Mouse (Mus musculus) erythroid progenitor cell, adult 5-6 weeks (primary cell): ENCODE measurements around the gene Mgat5. TPM values are rescaled to one million over a fixed set of nuclear protein-coding genes. Genes with fewer than 3 reads are reported as not detected.

ENCODE experiments used
- ATAC-seq: replicated peaks from 2 replicates; pipeline ENCODE4 v1.8.0; 2016; ENCODE audit warnings: moderate number of reproducible peaks, mild to moderate bottlenecking, moderate TSS enrichment, inconsistent platforms; ENCODE audit not compliant: poor library complexity, low FRiP score, severe bottlenecking
- total RNA-seq, 2 experiments: library from RNA; stranded (forward) in 1 of 2; stranded (reverse) in 1 of 2; fragments of 150-400 nt in 1 of 2; fragments of 186-747, 209-891 nt in 1 of 2; gene quantifications; 2 replicates each; pipeline versions ENCODE4 v1.2.3 to v1.2.4; 2015 to 2017; ENCODE audit warnings: low replicate concordance in 2 of 2

The Mgat5 gene
- total RNA-seq, 2 experiments from 2014 or later: 4.4 to 10.1 TPM

DNA sequence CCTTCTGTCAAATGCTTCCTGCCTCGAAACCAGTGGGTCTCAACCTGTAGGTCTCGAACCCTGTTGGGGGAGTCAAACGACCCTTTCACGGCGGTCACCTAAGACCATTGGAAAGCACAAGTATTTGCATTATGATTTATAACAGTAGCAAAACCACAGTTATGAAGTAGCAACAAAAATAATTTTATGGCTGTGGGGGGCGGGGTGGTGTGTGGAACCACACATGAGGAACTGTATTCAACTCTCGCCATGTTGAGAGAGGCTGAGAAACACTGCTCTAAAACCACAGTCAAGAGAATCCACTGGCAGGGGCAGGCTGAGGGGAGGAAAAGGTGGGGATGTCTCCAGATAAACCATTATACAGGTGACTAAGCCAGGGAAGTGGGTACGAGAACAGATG is 308.3 kb downstream of the Mgat5 start:
- ATAC-seq: no peak

GRCm38 (mm10) chr1:127513664-127514063 is 308.8 kb downstream of the Mgat5 start:
- no peak for ATAC-seq

DNA sequence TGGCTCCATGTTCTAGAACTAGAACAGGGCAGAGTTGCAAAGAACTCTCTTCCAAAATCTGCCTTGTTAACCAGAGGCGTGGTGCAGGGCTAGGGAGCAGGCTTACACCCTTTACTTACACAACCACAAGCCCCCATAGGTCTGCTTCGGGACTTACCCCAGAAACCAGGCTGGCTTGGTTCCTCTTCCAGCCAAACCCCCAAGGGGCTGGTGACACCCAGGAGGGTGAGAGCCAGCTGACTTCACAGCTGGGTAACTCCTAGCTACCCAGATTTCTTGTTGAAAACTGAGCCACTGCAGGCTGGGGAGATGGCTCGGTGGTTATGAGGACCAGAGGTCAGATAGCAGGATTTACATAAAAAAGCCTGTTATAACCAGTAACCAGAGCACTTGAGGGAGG is 309.7 kb downstream of the Mgat5 start:
- no peak for ATAC-seq

DNA sequence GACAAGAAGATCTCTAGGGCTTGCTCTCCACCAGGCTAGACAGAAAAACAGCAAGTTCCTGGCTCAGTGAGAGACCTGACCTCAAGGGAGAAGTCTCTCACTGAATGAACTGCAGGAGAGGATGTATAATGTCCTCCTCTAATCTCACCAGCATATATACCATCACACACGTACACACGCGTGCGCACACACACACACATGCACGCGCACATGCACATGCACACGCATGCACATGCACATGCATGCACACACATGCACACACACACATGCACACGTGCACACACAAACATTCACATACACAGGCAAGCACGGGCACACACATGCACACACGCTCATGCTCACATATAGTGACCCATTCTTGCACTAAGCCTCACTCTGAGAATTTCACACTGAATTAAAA is 310.1 kb downstream of the Mgat5 start:
- no peak for ATAC-seq

DNA sequence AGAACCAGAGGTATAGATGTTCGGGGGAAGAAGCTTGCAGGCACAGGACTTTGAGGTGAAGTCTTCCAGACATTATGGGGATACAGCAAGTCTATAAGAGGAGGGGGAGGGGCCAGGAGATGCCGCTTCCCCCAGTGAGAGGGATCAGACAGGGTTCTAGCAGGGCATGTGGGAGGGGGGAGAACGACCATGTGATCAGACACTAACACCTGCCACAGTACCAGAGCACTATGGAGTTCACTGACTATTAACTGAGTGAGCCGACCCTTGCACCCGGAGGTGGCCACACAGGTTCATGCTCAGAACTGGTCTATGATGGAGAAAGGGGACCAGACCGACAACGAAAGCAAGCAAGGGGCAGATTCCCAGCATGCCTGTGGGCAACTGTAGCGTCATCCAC is 318.5 kb downstream of the Mgat5 start:
- ATAC-seq: no peak

GRCm38 (mm10) chr1:127530849-127531580 is 326.2 kb downstream of the Mgat5 start:
- ATAC-seq: no peak

- no peak for ATAC-seq
Observed at GRCm38 (mm10) chr1:127531723-127532122, 326.9 kb downstream of the Mgat5 start.

- ATAC-seq: no peak
Observed at GRCm38 (mm10) chr1:127536448-127536847, 331.6 kb downstream of the Mgat5 start.

- no peak for ATAC-seq
Observed at GRCm38 (mm10) chr1:127537204-127538038, 332.6 kb downstream of the Mgat5 start.
